Mouse (Mus musculus) myocyte (in vitro differentiated cells): ENCODE measurements around the gene Trpv4. TPM values are rescaled to one million over a fixed set of nuclear protein-coding genes. Genes with fewer than 3 reads are reported as not detected.

Experiments
- H3K27me3 ChIP-seq: one replicate; pipeline ENCODE4 v1.6.1; 2011; ENCODE audit not compliant: control insufficient read depth, insufficient read depth, insufficient read length
- H3K36me3 ChIP-seq: one replicate; pipeline ENCODE4 v1.6.1; 2011; ENCODE audit not compliant: control insufficient read depth, insufficient read depth
- H3K4me2 ChIP-seq: one replicate; pipeline ENCODE4 v1.6.1; 2011; ENCODE audit warnings: low read depth, control low read depth
- H3K4me3 ChIP-seq: one replicate; pipeline ENCODE4 v1.5.1; 2011; ENCODE audit warnings: mild to moderate bottlenecking, control low read depth, moderate library complexity
- H3K79me2 ChIP-seq: one replicate; pipeline ENCODE4 v1.6.1; 2011; ENCODE audit not compliant: control insufficient read depth, insufficient read depth
- H3ac ChIP-seq: one replicate; pipeline ENCODE4 v1.6.1; 2011; ENCODE audit not compliant: control insufficient read depth, insufficient read length
- CEBPB ChIP-seq: IDR thresholded peaks from 2 replicates; pipeline ENCODE4 v1.6.1; 2011; ENCODE audit warnings: mild to moderate bottlenecking, moderate library complexity; ENCODE audit not compliant: poor library complexity, insufficient read depth, severe bottlenecking
- E2F4 ChIP-seq: IDR thresholded peaks from one replicate; pipeline ENCODE4 v1.6.1; 2011; ENCODE audit warnings: mild to moderate bottlenecking, control low read depth, moderate library complexity; ENCODE audit not compliant: insufficient read depth
- MAX ChIP-seq: IDR thresholded peaks from one replicate; pipeline ENCODE4 v1.6.1; 2011; ENCODE audit warnings: low read depth, mild to moderate bottlenecking, control low read depth
- MYOD1 ChIP-seq, 3 experiments: IDR thresholded peaks; one replicate each; pipeline ENCODE4 v1.6.1; 2011; ENCODE audit warnings: control low read depth in 2 of 3, low read depth in 2 of 3, mild to moderate bottlenecking in 2 of 3, moderate library complexity in 1 of 3; ENCODE audit not compliant: insufficient read length in 2 of 3, control insufficient read depth in 1 of 3
- MYOG ChIP-seq, 3 experiments: IDR thresholded peaks; one replicate each; pipeline ENCODE4 v1.6.1; 2011; ENCODE audit warnings: control low read depth in 2 of 3, low read depth in 2 of 3, mild to moderate bottlenecking in 2 of 3; ENCODE audit not compliant: insufficient read length in 2 of 3, control insufficient read depth in 1 of 3, insufficient read depth in 1 of 3
- POLR2A ChIP-seq: IDR thresholded peaks from one replicate; pipeline ENCODE4 v1.6.1; 2011; ENCODE audit warnings: low read depth, mild to moderate bottlenecking, control low read depth, moderate library complexity; ENCODE audit not compliant: insufficient read length
- POLR2AphosphoS2 ChIP-seq: IDR thresholded peaks from one replicate; pipeline ENCODE4 v1.6.1; 2011; ENCODE audit warnings: low read depth, control low read depth; ENCODE audit not compliant: insufficient read length
- REST ChIP-seq: IDR thresholded peaks from one replicate; pipeline ENCODE4 v1.6.1; 2011; ENCODE audit warnings: mild to moderate bottlenecking, control low read depth, moderate library complexity; ENCODE audit not compliant: insufficient read depth, insufficient read length
- SRF ChIP-seq: IDR thresholded peaks from one replicate; pipeline ENCODE4 v1.6.1; 2011; ENCODE audit warnings: low read depth; ENCODE audit not compliant: control insufficient read depth, insufficient read length
- TCF12 ChIP-seq: IDR thresholded peaks from one replicate; pipeline ENCODE4 v1.6.1; 2011; ENCODE audit warnings: mild to moderate bottlenecking, control low read depth; ENCODE audit not compliant: poor library complexity, insufficient read depth, severe bottlenecking
- TCF3 ChIP-seq: IDR thresholded peaks from one replicate; pipeline ENCODE4 v1.6.1; 2011; ENCODE audit warnings: low read depth, control low read depth; ENCODE audit not compliant: insufficient read length
- USF1 ChIP-seq: IDR thresholded peaks from one replicate; pipeline ENCODE4 v1.6.1; 2011; ENCODE audit warnings: low read depth, mild to moderate bottlenecking, control low read depth, moderate library complexity
- polyA plus RNA-seq: library from polyadenylated mRNA; unstranded; fragments of >200 nt; fragmentation: generic; extraction: Trizol; gene quantifications from one replicate; pipeline ENCODE4 v1.2.1, GENCODE M21; 2012; ENCODE audit warnings: missing spikeins

The Trpv4 gene
- polyA plus RNA-seq, 1 experiment = 0.12 TPM

DNA sequence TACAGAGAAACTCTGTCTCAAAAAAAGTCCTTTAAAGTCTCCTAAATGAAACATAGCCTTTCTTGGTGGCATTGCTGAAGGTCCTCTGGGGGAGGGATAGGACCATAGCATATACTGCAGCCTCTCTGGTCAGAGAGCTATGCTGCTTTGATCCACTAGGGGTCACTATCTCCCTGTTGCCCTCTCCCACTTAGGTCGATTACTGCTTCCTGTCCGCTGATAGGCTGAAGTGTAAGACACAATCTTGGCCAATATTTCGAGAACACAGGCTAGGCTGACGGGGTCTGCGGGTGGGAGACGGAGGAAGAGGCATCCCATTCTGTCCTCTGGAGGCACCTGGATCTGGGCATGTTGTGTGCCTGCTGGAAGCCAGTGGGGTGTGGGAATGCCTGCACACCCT, 37.9 kb downstream of the Trpv4 start:
- TF ChIP-seq MYOG (IDR thresholded peaks at IDR 0.05; ENCODE audit: control insufficient read depth in 1 of 3, insufficient read depth in 1 of 3, insufficient read length in 2 of 3, low read depth in 2 of 3) (no peak), MAX (no peak)
- Histone ChIP-seq H3K27me3 (peaks cover 27% of the 10 kb centered on the region), H3K4me2 (no peak overlapping the region), H3ac (no peak overlapping the region), H3K36me3 (no peaks in the 10 kb centered on the region), H3K79me2 (no peaks in the 10 kb centered on the region), H3K4me3 (no peak overlapping the region)

- Histone ChIP-seq H3K36me3 (no peaks in the 10 kb centered on the region), H3K4me2 (no peak overlapping the region), H3K79me2 (no peaks in the 10 kb centered on the region), H3K4me3 (no peak overlapping the region), H3K27me3 (peaks cover 32% of the 10 kb centered on the region), H3ac (no peak overlapping the region)
- TF ChIP-seq MYOG (IDR thresholded peaks at IDR 0.05; ENCODE audit: control insufficient read depth in 1 of 3, insufficient read depth in 1 of 3, insufficient read length in 2 of 3, low read depth in 2 of 3) (no peak), REST (no peak), E2F4 (no peak), MAX (no peak), CEBPB (no peak), POLR2AphosphoS2 (no peak), TCF12 (no peak), USF1 (no peak), SRF (no peak), MYOD1 (IDR thresholded peaks at IDR 0.05; ENCODE audit: control insufficient read depth in 1 of 3, insufficient read length in 2 of 3, low read depth in 2 of 3) (no peak), POLR2A (no peak), TCF3 (no peak)
Observed at GRCm38 (mm10) chr5:114618851-114619250, 39.4 kb downstream of the Trpv4 start.

- no peak overlapping the region for H3ac ChIP-seq
- H3K4me3 ChIP-seq = no peak overlapping the region
- peaks cover 42% of the 10 kb centered on the region for H3K27me3 ChIP-seq
- no peaks in the 10 kb centered on the region for H3K79me2 ChIP-seq
- no peak overlapping the region for H3K4me2 ChIP-seq
- H3K36me3 ChIP-seq = no peaks in the 10 kb centered on the region
- TF ChIP-seq POLR2AphosphoS2 (no peak), TCF12 (no peak), SRF (no peak), MYOD1 (IDR thresholded peaks at IDR 0.05; ENCODE audit: control insufficient read depth in 1 of 3, insufficient read length in 2 of 3, low read depth in 2 of 3) (no peak), E2F4 (no peak), POLR2A (no peak), REST (no peak), USF1 (no peak), CEBPB (no peak), MYOG (IDR thresholded peaks at IDR 0.05; ENCODE audit: control insufficient read depth in 1 of 3, insufficient read depth in 1 of 3, insufficient read length in 2 of 3, low read depth in 2 of 3) (no peak), TCF3 (no peak), MAX (no peak)
Observed at GRCm38 (mm10) chr5:114617809-114618208, 40.4 kb downstream of the Trpv4 start.

DNA sequence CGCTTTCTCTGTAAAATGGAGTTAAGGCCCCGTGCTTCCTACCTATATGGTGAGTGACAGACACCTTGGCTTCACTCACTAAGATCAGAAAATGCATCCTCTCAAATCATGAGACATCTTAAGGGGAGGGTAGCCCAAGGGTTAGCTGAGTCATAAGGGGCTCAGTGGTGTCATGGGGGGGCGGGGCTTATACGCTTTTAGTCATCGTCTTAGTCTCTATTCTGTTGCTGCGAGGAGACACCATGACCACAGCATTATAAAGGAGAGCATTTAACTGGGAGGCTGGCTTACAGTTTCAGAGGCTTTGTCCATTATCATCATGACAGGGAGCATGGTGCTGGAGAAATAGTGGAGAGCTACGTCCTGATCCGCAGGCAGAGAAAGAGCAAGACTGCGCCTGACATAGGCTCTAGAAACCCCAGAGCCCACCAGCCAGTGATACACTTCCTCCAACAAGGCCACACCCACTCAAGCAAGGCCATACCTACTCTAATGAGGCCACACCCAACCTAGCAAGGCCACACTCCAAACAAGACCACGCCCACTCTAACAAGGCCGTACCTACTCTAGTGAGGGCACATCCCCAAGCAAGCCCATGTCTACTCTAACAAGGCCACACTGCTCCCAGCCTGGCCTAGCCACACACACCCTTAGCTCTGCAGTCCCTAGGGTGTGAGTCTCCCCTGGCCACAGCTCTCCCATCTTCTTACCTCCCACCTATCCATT, 41.7 kb downstream of the Trpv4 start:
- no peak for TF ChIP-seq REST
- no peak for TF ChIP-seq MYOG (IDR thresholded peaks at IDR 0.05; ENCODE audit: control insufficient read depth in 1 of 3, insufficient read depth in 1 of 3, insufficient read length in 2 of 3, low read depth in 2 of 3)
- no peak for TF ChIP-seq TCF12
- no peak for TF ChIP-seq POLR2A
- no peak for TF ChIP-seq CEBPB
- TF ChIP-seq USF1 = no peak
- TF ChIP-seq POLR2AphosphoS2 = no peak
- TF ChIP-seq MAX = no peak
- no peak for TF ChIP-seq SRF
- TF ChIP-seq E2F4 = no peak
- TF ChIP-seq MYOD1 (IDR thresholded peaks at IDR 0.05; ENCODE audit: control insufficient read depth in 1 of 3, insufficient read length in 2 of 3, low read depth in 2 of 3) = no peak
- no peak for TF ChIP-seq TCF3
- H3K27me3 ChIP-seq = peaks cover 42% of the 10 kb centered on the region
- no peaks in the 10 kb centered on the region for H3K79me2 ChIP-seq
- no peaks in the 10 kb centered on the region for H3K36me3 ChIP-seq
- H3K4me3 ChIP-seq = no peak overlapping the region
- H3ac ChIP-seq = no peak overlapping the region
- H3K4me2 ChIP-seq = no peak overlapping the region

- Histone ChIP-seq H3ac (no peak overlapping the region), H3K79me2 (no peaks in the 10 kb centered on the region), H3K4me2 (no peak overlapping the region), H3K36me3 (no peaks in the 10 kb centered on the region), H3K27me3 (peaks cover 53% of the 10 kb centered on the region), H3K4me3 (no peak overlapping the region)
- TF ChIP-seq MYOD1 (IDR thresholded peaks at IDR 0.05; ENCODE audit: control insufficient read depth in 1 of 3, insufficient read length in 2 of 3, low read depth in 2 of 3) = no peak
- no peak for TF ChIP-seq E2F4
- TF ChIP-seq TCF12 = no peak
Observed at GRCm38 (mm10) chr5:114614863-114615262, 43.4 kb downstream of the Trpv4 start.
